In the genomic region with DNA sequence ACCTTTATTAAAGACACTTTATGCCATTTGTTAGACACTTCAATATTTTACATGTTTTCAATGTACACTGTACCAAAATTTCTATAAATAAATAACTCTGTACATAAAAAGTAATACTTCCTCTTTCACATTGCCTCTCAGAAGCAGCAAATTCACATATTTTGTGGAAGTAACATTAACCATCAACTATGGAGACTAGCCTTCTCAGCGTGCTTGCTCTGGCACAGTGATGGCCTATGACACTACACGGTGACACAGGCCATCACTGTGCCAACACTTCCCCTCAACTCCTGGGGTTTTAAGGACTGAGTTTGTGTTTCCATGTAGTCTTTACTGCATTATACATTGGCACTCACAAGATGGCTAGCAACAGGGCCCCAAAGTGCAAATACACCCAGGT, we compare ENCODE assay signal across 29 mouse cellular contexts.
A peak's percentile ranks its signal among the peaks of the same experiment; 100 is the strongest.
DNase-seq lines count a peak whose midpoint lies in the region; ATAC-seq and TF ChIP-seq lines count a peak whose summit lies in the region.
"Had no signal": no experiment of that assay in that cellular context is flagged by ENCODE, and none has a peak within 500 bp of the region (broad histone marks: within the 10 kb centered on the region; RNA-seq: fewer than 3 reads in every experiment).

No protein-coding gene starts in this region.

- H3K4me2 ChIP-seq in kidney, embryonic 16.5 days (replicated peaks; ENCODE audit: low read depth, low read length), result no peak overlapping the region
- H3K4me2 ChIP-seq: heart, embryonic 13.5 days; hindbrain, embryonic 13.5 days; liver, embryonic 11.5 days; midbrain, embryonic 12.5 days; neural tube, embryonic 12.5 days had no signal

- H3K27ac ChIP-seq in kidney, embryonic 16.5 days (ENCODE audit: low read length), result peak overlapping the region; percentile 36; the same call in 1 of the 2 replicates
- H3K27ac ChIP-seq in bone marrow macrophage, adult 2 months (ENCODE audit: insufficient read depth, low read depth, low read length), result peak overlapping the region; percentile 79
- H3K27ac ChIP-seq: heart, adult 2 months; heart, embryonic 13.5 days; hindbrain, embryonic 13.5 days; midbrain, embryonic 12.5 days; neural tube, embryonic 12.5 days had no signal

- H3K27me3 ChIP-seq in kidney, embryonic 16.5 days (ENCODE audit: insufficient read depth, low read length), result no peaks in the 10 kb centered on the region
- H3K27me3 ChIP-seq: heart, embryonic 13.5 days; hindbrain, embryonic 13.5 days; midbrain, embryonic 12.5 days; neural tube, embryonic 12.5 days had no signal

- no peak for ATAC-seq in kidney, embryonic 16.5 days (ENCODE audit: low FRiP score, low TSS enrichment)
- ATAC-seq in granulocyte monocyte progenitor cell, adult 5-6 weeks (replicated peaks; ENCODE audit: poor library complexity, severe bottlenecking), result peak; percentile 86
- ATAC-seq in neutrophil, adult 5-6 weeks (ENCODE audit: extremely low read depth, insufficient number of reproducible peaks, low FRiP score, poor library complexity, severe bottlenecking), result peak; percentile 38; the same call in 1 of the 2 replicates
- ATAC-seq: activated CD4-positive, CD25-positive, alpha-beta regulatory T cell, adult 4 months; forebrain, embryonic 14.5 days; inflammation-experienced regulatory T-cells, adult 6 months; liver, postnatal 0 days; lung, postnatal 0 days had no signal

- peaks cover 25% of the 10 kb centered on the region for H3K36me3 ChIP-seq in kidney, embryonic 16.5 days (ENCODE audit: insufficient read depth, low read length)

- no peak for TF ChIP-seq CTCF in bone marrow macrophage, adult 2 months (IDR thresholded peaks at IDR 0.05; ENCODE audit: low read depth, low read length)

- H3K9me3 ChIP-seq in kidney, embryonic 16.5 days (ENCODE audit: low read length), result no peaks in the 10 kb centered on the region
- H3K9me3 ChIP-seq: heart, embryonic 13.5 days; hindbrain, embryonic 13.5 days; midbrain, embryonic 12.5 days; neural tube, embryonic 12.5 days had no signal

- H3K4me3 ChIP-seq in kidney, embryonic 16.5 days (ENCODE audit: low read length), result no peak overlapping the region
- no peak overlapping the region for H3K4me3 ChIP-seq in bone marrow macrophage, adult 2 months (ENCODE audit: insufficient read depth, low read length)
- H3K4me3 ChIP-seq: heart, adult 2 months; heart, embryonic 13.5 days; hindbrain, embryonic 13.5 days; midbrain, embryonic 12.5 days; neural tube, embryonic 12.5 days had no signal

- no peak for DNase-seq in kidney, postnatal 25 days
- no peak for DNase-seq in left cerebral cortex, adult 18-20 months (ENCODE audit: low spot score in 2 of 2)
- DNase-seq in layer of hippocampus, adult 8-10 months (ENCODE audit: low spot score in 2 of 2), result no peak
- no peak for DNase-seq in layer of hippocampus, postnatal 14 days (ENCODE audit: low spot score in 2 of 2)
- DNase-seq: adrenal gland, postnatal 10 days; cerebellum, adult 8-10 months; cerebellum, postnatal 36 days; gastrocnemius, postnatal 10 days; heart, adult 2 months; heart, postnatal 14 days; kidney, adult 2 months; kidney, postnatal 10 days; liver, postnatal 0 days; right cerebral cortex, postnatal 25 days; thymus, adult 18-20 months; thymus, postnatal 4 days had no signal

- peaks cover 36% of the 10 kb centered on the region for H3K4me1 ChIP-seq in kidney, embryonic 16.5 days (ENCODE audit: insufficient read depth, low read length)
- H3K4me1 ChIP-seq in bone marrow macrophage, adult 2 months (ENCODE audit: control insufficient read depth, insufficient read depth, low read length), result peaks cover 30% of the 10 kb centered on the region
- H3K4me1 ChIP-seq: midbrain, embryonic 12.5 days had no signal

- TF ChIP-seq POLR2A in bone marrow macrophage, adult 2 months (IDR thresholded peaks at IDR 0.05; ENCODE audit: borderline replicate concordance, low read depth, low read length), result no peak

- 79% methylated on average over 2 of the region's 2 CpGs for WGBS in kidney, embryonic 16.5 days

- H3K9ac ChIP-seq in kidney, embryonic 16.5 days (replicated peaks; ENCODE audit: low read length), result no peak overlapping the region
- H3K9ac ChIP-seq: heart, embryonic 13.5 days; hindbrain, embryonic 13.5 days; liver, postnatal 0 days; midbrain, embryonic 12.5 days; neural tube, embryonic 12.5 days had no signal
